Mouse (Mus musculus) embryo, embryonic 11 days (tissue): ENCODE results near the gene Nxnl2.

Experiments
- DNase-seq: peaks from one replicate; pipeline ENCODE4 v3.0.0-alpha.2; 2015

Nxnl2 gene

GRCm38 (mm10) chr13:51170691-51171680, at the start of gene Nxnl2:
Gene Nxnl2, plus strand, starts transcription at chr13:51171022.
- peak; percentile 76 for DNase-seq

- no peak for DNase-seq
Observed at GRCm38 (mm10) chr13:51121966-51122365, 48.9 kb upstream of the Nxnl2 start.

GRCm38 (mm10) chr13:51122771-51123170, 48.1 kb upstream of the Nxnl2 start:
- no peak for DNase-seq

- DNase-seq = no peak
Observed at GRCm38 (mm10) chr13:51125357-51125756, 45.5 kb upstream of the Nxnl2 start.

- DNase-seq = no peak
Observed at GRCm38 (mm10) chr13:51127906-51128305, 42.9 kb upstream of the Nxnl2 start.

GRCm38 (mm10) chr13:51128417-51128816, 42.4 kb upstream of the Nxnl2 start:
- no peak for DNase-seq

GRCm38 (mm10) chr13:51131179-51131578, 39.6 kb upstream of the Nxnl2 start:
- DNase-seq = no peak

GRCm38 (mm10) chr13:51136315-51136714, 34.5 kb upstream of the Nxnl2 start:
- no peak for DNase-seq

- DNase-seq = no peak
Observed at GRCm38 (mm10) chr13:51136996-51137701, 33.7 kb upstream of the Nxnl2 start.

- DNase-seq = no peak
Observed at GRCm38 (mm10) chr13:51137702-51138031, 33.2 kb upstream of the Nxnl2 start.

GRCm38 (mm10) chr13:51147106-51147505, 23.7 kb upstream of the Nxnl2 start:
- no peak for DNase-seq

- DNase-seq = no peak
Observed at GRCm38 (mm10) chr13:51152966-51153669, 17.7 kb upstream of the Nxnl2 start.

- DNase-seq = no peak
Observed at GRCm38 (mm10) chr13:51153670-51154030, 17.2 kb upstream of the Nxnl2 start.

- no peak for DNase-seq
Observed at GRCm38 (mm10) chr13:51155178-51156013, 15.4 kb upstream of the Nxnl2 start.

- DNase-seq = no peak
Observed at GRCm38 (mm10) chr13:51156014-51156386, 14.8 kb upstream of the Nxnl2 start.

- DNase-seq = no peak
Observed at GRCm38 (mm10) chr13:51157291-51157690, 13.5 kb upstream of the Nxnl2 start.

- DNase-seq = no peak
Observed at GRCm38 (mm10) chr13:51161672-51162071, 9.2 kb upstream of the Nxnl2 start.

GRCm38 (mm10) chr13:51162246-51162645, 8.6 kb upstream of the Nxnl2 start:
- DNase-seq = no peak

GRCm38 (mm10) chr13:51166711-51167110, 4.1 kb upstream of the Nxnl2 start:
- DNase-seq = no peak

- no peak for DNase-seq
Observed at GRCm38 (mm10) chr13:51170215-51170614, 607 bp upstream of the Nxnl2 start.

GRCm38 (mm10) chr13:51172601-51173000, 1.8 kb downstream of the Nxnl2 start:
- DNase-seq = no peak

GRCm38 (mm10) chr13:51178932-51179331, 8.1 kb downstream of the Nxnl2 start:
- DNase-seq = no peak

- no peak for DNase-seq
Observed at GRCm38 (mm10) chr13:51179362-51179761, 8.5 kb downstream of the Nxnl2 start.
